Mouse (Mus musculus): ENCODE results near the gene Sgsm1. TPM values are rescaled to one million over a fixed set of nuclear protein-coding genes. Genes with fewer than 3 reads are reported as not detected.

Gene Sgsm1
- polyA plus RNA-seq, 1 experiment from 2014 or later, result 13.9 TPM

DNA sequence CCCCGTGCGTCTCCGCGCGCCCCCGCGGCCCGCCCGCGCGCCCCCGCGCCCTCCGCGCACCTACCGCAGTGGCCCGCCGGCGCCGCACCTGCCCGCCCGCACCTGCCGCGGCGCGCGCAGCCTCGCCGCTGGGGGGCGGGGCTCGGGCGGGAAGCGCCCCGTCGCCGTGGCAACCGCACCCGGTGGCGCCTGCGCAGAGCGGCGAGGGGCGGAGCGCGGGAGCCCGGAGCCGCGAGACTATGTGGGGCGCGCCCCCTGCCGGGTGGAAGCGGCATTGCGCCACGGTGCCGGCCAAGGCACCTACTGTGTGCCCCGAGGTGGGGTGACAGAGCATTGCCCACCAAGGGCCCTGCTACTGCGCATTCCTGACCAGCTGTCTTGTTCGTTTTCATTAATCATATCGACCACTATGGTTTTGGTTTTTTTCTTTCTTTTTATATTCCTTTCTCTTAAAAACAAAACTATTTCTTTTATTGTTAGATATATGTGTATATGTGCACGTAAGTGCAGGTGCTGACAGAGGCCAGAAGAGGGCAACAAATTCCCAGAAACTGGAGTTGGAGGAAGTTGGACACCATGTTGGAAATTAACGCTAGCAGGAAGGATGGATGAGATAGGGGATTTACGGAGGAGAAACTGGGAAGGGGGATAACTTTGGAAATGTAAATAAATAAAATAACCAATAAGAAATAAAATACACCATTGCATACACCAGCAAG lies 89.3 kb downstream of the Sgsm1 start, which contains the start of gene 2900026A02Rik:
Gene 2900026A02Rik (minus strand): TSS at position 90 of the 719 bp plus-strand sequence.
- Histone ChIP-seq H3K27ac (no peak within 1 kb of the TSS), H3K9me3 (0 out of 2 replicates have a peak, but pooled peaks cover 3% of the 10 kb centered on the region), H3K4me2 (replicated peaks) (peak within 1 kb of the TSS; percentile 97), H3K9ac (peak within 1 kb of the TSS; percentile 59), H3K27me3 (replicated peaks) (0 out of 2 replicates have a peak, but pooled peaks cover 4% of the 10 kb centered on the region), H3K4me3 (peak within 1 kb of the TSS; percentile 49), H3K36me3 (no peaks in the 10 kb centered on the region), H3K4me1 (peaks cover 17% of the 10 kb centered on the region)
- WGBS, result 8% methylated on average over 61 of the region's 62 CpGs
- ATAC-seq (ENCODE audit: low FRiP score, low read depth), result no peak

DNA sequence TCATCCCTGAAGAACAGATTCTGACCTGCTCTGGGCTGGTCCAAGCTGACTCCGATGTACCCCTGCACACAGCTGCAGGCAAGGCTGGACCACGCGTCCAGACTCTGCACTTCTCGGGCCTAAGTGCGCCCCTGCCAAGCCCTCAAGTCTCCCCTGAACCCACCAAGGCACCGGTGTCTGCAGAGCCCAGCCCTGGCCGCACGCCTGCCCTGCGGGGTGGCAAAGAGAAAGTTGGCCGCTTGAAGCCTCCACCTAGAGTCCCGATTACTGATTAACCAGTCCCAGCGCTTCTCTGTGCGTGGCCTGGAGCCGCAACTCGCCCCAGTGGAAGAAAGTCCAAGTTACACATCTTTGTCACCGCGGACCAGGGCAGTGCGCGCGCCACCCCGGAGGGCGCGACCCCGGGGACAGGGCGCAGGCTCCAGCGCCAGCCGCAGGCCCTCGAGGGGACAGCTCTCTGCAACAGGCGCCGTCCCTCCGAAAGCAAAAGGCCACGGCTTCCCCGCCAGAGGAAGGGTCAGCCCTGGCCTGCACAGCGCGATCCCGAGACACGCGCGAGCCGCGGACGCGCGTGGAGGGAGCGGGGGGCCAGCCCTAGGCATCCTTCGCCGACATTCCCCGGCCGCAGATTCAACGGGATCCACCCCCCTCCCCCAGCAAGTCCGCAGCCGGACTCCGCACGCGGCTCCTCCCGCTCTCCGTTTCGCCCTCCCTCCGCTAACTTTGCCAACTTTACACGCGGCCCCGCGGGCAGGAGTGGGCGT lies 90.0 kb downstream of the Sgsm1 start:
- peak; percentile 52 for ATAC-seq (ENCODE audit: low FRiP score, low read depth)
- WGBS, result 2% methylated on average over 64 of the region's 64 CpGs
- Histone ChIP-seq H3K36me3 (no peaks in the 10 kb centered on the region), H3K4me2 (replicated peaks) (peak overlapping the region; percentile 97), H3K27ac (no peak overlapping the region), H3K4me1 (peaks cover 9% of the 10 kb centered on the region), H3K9me3 (0 out of 2 replicates have a peak, but pooled peaks cover 3% of the 10 kb centered on the region), H3K27me3 (replicated peaks) (0 out of 2 replicates have a peak, but pooled peaks cover 4% of the 10 kb centered on the region), H3K4me3 (peak overlapping the region; percentile 49), H3K9ac (peak overlapping the region; percentile 59)

DNA sequence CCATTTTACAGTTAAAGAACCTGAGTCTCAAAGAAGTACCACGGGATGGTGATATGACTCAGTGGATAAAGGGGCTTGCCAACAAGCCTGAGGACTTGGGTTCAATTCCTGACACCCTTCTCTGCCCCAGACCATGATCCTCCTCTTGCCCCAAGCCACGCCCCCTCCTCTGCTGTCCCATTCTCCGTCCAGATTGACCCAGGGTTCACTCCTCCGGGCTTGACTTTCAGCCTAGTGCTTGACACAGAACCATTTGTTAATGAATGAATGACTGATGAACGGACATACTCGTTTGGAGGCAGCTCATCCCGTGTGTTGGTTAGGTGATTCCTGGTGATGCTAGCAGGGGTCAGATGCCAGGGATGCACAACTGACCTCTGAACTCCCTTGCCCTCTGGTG lies 90.7 kb downstream of the Sgsm1 start:
- peak overlapping the region; percentile 97 for H3K4me2 ChIP-seq (replicated peaks)
- 0 out of 2 replicates have a peak, but pooled peaks cover 4% of the 10 kb centered on the region for H3K27me3 ChIP-seq (replicated peaks)
- no peak for ATAC-seq (ENCODE audit: low FRiP score, low read depth)
- no peak overlapping the region for H3K27ac ChIP-seq
- H3K9me3 ChIP-seq, result 0 out of 2 replicates have a peak, but pooled peaks cover 3% of the 10 kb centered on the region
- WGBS, result 60% methylated on average over 7 of the region's 7 CpGs
- no peak overlapping the region for H3K4me3 ChIP-seq
- peaks cover 6% of the 10 kb centered on the region for H3K4me1 ChIP-seq
- no peaks in the 10 kb centered on the region for H3K36me3 ChIP-seq
- H3K9ac ChIP-seq, result no peak overlapping the region

DNA sequence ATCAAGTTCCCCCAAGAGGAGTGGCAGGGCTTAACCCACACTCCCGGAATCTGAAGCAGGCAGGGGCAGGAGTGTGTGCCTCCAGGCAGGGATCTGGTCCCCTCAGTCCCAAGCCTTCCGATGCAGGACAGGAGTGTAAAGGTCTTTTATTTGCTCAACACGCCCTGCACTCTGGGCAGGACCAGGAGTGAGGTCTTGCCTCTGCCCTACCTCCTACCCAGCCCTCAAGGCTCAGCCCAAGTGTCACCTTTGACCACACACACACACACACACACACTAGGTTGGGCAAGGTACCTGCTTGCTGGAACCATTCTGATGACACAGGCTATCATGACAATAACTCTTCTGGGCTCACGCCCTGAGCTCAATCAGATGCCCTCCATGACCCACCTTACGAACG lies 91.1 kb downstream of the Sgsm1 start:
- Histone ChIP-seq H3K9ac (no peak overlapping the region), H3K9me3 (0 out of 2 replicates have a peak, but pooled peaks cover 3% of the 10 kb centered on the region), H3K27me3 (replicated peaks) (0 out of 2 replicates have a peak, but pooled peaks cover 4% of the 10 kb centered on the region), H3K36me3 (no peaks in the 10 kb centered on the region), H3K4me3 (no peak overlapping the region), H3K4me2 (replicated peaks) (0 out of 2 replicates have a peak overlapping the region, but pooled peaks have one; percentile 97), H3K4me1 (peaks cover 6% of the 10 kb centered on the region), H3K27ac (no peak overlapping the region)
- WGBS, result 82% methylated on average over 6 of the region's 6 CpGs
- no peak for ATAC-seq (ENCODE audit: low FRiP score, low read depth)

DNA sequence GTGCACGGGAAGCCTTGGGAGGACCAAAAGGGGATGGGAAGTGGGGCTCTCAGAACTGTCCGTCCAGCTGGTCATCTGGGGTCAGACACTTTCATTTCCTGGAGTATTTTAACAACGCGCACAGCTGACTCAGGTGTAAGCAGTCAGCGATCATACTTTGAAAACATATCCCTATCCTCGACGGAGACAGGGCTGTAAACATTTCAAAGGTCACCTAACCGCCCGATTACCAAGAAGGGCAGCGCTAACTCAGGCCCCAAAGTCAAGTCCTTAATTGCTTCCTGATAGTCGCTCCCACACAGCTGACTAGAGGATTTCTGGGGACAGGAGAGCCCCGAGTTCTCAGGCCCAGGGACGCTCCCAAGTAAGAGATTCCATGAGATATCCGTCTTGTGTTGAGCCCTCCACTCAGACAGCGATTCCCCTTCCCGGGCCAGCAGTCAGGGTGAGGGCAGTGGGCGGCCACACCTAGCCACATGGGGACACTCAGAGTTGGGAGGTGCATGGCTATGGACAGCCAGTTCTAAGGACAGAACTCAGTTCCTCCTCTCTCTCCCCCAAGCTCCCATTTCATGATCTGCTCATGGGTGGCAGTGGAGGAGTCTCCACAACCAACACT lies 91.9 kb downstream of the Sgsm1 start:
- WGBS, result 83% methylated on average over 17 of the region's 17 CpGs
- H3K4me2 ChIP-seq (replicated peaks), result no peak overlapping the region
- H3K27me3 ChIP-seq (replicated peaks), result 0 out of 2 replicates have a peak, but pooled peaks cover 4% of the 10 kb centered on the region
- no peak overlapping the region for H3K27ac ChIP-seq
- no peak overlapping the region for H3K9ac ChIP-seq
- no peak for ATAC-seq (ENCODE audit: low FRiP score, low read depth)
- H3K4me1 ChIP-seq, result peaks cover 6% of the 10 kb centered on the region
- no peaks in the 10 kb centered on the region for H3K36me3 ChIP-seq
- no peak overlapping the region for H3K4me3 ChIP-seq
- 0 out of 2 replicates have a peak, but pooled peaks cover 3% of the 10 kb centered on the region for H3K9me3 ChIP-seq

DNA sequence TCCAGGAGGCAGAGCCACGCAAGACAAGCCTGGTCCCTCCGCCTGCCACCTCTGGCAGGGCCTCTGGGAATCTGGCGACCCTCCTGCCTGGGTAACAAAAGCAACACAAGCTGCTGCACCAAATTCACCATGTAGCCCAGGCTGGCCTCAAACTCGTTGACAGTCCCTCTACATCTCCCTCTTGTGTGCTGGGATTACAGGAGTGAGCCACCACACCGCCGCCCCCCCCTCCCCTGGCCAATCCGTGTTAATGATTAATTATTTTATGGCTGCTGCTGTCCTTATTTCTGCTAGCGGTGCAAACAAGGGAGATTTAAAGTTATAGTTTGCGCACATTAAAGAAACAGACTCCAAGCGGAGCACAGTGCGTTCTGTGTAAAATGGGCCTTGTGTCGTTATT lies 93.5 kb downstream of the Sgsm1 start:
- H3K27me3 ChIP-seq (replicated peaks), result 0 out of 2 replicates have a peak, but pooled peaks cover 4% of the 10 kb centered on the region
- no peak overlapping the region for H3K4me2 ChIP-seq (replicated peaks)
- ATAC-seq (ENCODE audit: low FRiP score, low read depth), result no peak
- H3K27ac ChIP-seq, result no peak overlapping the region
- H3K4me1 ChIP-seq, result peaks cover 6% of the 10 kb centered on the region
- 0 out of 2 replicates have a peak, but pooled peaks cover 3% of the 10 kb centered on the region for H3K9me3 ChIP-seq
- WGBS, result 68% methylated on average over 12 of the region's 12 CpGs
- H3K4me3 ChIP-seq, result no peak overlapping the region
- H3K9ac ChIP-seq, result no peak overlapping the region
- H3K36me3 ChIP-seq, result no peaks in the 10 kb centered on the region

DNA sequence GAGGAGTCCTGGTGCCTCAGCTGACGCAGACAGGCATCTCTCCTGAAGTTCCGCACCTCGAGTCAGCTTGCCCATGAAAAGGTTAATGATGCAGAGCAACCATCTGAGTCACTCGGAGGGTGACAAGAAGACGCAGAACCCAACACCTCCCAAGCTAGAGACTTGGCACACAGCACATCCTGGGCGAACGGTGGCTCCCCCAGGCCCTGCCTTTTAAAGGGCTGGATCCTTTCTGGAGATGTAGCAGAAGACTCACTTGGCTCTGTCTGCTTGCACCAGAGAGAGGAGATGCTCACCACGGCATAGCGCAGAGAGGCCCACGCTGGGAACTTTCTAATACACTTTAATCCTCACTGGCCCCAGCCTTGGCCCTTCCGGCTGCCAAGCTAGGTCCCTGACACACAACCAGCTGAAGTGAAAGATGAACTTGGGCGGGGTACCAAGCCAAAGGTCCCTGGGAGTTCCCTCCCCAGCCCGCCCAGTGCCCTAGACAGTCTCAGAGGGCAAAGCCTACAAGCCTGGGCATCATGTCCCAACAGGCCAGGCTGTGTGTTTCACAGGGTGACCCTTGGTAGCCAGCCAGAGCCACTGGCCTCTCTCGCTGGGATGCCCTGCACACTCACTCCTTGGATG lies 94.1 kb downstream of the Sgsm1 start:
- Histone ChIP-seq H3K36me3 (no peaks in the 10 kb centered on the region), H3K9ac (no peak overlapping the region), H3K9me3 (0 out of 2 replicates have a peak, but pooled peaks cover under 1% of the 10 kb centered on the region), H3K4me2 (replicated peaks) (no peak overlapping the region), H3K27ac (no peak overlapping the region), H3K27me3 (replicated peaks) (0 out of 2 replicates have a peak, but pooled peaks cover 4% of the 10 kb centered on the region), H3K4me1 (peaks cover 6% of the 10 kb centered on the region), H3K4me3 (no peak overlapping the region)
- 77% methylated on average over 14 of the region's 14 CpGs for WGBS
- ATAC-seq (ENCODE audit: low FRiP score, low read depth), result no peak

DNA sequence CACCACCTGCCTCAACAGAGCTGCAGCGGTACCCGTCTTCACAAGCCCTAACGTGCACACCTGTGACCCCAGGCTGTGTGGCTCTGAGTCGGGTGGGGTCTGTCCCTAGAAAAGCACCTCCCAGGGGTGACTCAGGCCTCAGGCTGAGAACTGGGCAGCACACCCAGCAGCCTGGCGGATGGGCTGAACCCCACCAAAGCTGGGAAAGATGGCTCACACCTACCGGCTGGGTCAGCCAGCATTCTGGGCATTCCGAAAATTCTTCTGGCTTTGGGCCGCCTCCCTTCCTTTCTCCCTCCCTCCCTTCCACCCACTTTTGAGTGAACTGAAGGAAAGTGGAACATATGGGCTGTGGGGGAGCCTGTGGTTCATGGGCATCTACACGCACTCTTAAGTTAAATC lies 95.0 kb downstream of the Sgsm1 start:
- Histone ChIP-seq H3K9me3 (no peaks in the 10 kb centered on the region), H3K27me3 (replicated peaks) (0 out of 2 replicates have a peak, but pooled peaks cover under 1% of the 10 kb centered on the region), H3K4me3 (no peak overlapping the region), H3K4me2 (replicated peaks) (no peak overlapping the region), H3K36me3 (no peaks in the 10 kb centered on the region), H3K27ac (no peak overlapping the region), H3K4me1 (peaks cover 3% of the 10 kb centered on the region), H3K9ac (no peak overlapping the region)
- 88% methylated on average over 9 of the region's 9 CpGs for WGBS
- ATAC-seq (ENCODE audit: low FRiP score, low read depth), result no peak

DNA sequence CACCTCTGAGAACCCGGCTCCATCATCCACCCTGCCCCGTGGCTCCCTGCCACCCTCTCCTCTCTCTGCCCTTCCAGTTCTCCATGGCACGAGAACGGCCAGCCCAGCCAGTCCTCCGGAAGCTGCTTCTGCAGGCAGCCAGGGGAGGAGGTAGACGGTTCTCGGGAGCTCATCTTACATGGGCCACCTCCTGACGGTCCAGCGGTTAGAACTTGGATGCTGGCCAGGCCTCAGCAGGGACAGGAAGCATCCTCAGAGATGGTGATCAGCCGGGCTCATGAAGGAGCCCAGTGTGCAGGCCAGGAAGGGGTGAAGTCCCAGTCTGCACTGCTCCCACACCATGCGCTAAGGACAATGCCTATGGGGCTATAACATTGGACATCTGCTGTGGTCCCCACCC lies 96.1 kb downstream of the Sgsm1 start:
- Histone ChIP-seq H3K4me1 (peaks cover 4% of the 10 kb centered on the region; the same call in 1 of the 2 replicates), H3K9me3 (no peaks in the 10 kb centered on the region), H3K27ac (no peak overlapping the region), H3K36me3 (no peaks in the 10 kb centered on the region), H3K4me2 (replicated peaks) (no peak overlapping the region), H3K4me3 (no peak overlapping the region), H3K27me3 (replicated peaks) (no peaks in the 10 kb centered on the region), H3K9ac (no peak overlapping the region)
- ATAC-seq (ENCODE audit: low FRiP score, low read depth), result no peak
- WGBS, result 66% methylated on average over 11 of the region's 11 CpGs

DNA sequence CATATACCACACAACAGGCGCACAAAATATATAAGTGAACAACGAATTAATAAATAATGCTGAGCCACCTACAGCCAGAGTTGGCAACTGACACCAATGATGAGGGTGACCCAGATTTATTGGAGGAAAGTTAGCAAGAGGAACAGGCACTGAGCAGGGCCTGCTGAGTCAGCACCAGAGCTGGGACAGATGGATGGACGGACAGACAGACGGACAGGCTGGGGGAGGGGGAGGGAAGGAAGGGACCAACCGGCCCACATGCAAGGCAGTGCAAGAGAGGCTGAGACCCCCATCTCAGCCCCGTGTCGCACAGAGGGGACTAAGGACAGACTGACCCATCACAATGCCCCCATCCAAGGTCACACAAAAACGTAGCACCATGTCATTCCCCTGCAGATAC lies 96.5 kb downstream of the Sgsm1 start:
- Histone ChIP-seq H3K9ac (no peak overlapping the region), H3K27ac (no peak overlapping the region), H3K9me3 (no peaks in the 10 kb centered on the region), H3K36me3 (no peaks in the 10 kb centered on the region), H3K4me3 (no peak overlapping the region), H3K27me3 (replicated peaks) (no peaks in the 10 kb centered on the region), H3K4me1 (peaks cover 8% of the 10 kb centered on the region), H3K4me2 (replicated peaks) (no peak overlapping the region)
- 85% methylated on average over 8 of the region's 8 CpGs for WGBS
- ATAC-seq (ENCODE audit: low FRiP score, low read depth), result no peak

DNA sequence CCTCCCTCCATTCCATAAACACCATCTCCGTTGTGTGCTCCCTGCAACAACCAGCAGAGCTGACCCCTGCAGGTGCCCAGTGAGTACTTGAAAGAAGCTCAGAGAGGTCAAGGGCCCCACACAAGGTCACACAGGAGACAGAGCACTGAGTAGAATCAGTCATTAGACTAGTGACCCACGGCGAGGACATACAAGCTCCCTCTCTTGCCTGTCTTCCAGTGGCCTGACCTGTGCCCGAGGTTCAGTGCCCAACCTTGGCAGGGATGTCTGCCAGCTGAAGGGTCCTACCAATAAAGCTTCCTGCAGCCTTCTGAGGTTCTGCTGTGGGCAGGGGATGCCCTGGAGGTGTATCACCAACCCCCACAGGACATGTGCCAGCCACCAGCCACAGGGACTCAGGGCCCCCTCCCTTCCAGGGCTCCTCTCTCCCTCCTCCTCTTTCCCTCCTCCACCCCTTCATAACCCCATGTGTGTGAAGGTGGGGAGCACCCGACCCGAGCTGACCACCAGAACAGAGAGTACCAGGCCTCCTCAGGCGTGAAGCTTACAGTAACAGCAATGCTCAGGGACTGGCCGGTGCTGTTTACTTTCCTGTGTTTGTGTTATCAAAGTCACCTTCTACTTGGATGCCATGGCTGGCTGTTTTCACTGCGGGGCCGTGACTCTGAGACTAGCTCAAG lies 98.3 kb downstream of the Sgsm1 start:
- no peaks in the 10 kb centered on the region for H3K9me3 ChIP-seq
- no peak for ATAC-seq (ENCODE audit: low FRiP score, low read depth)
- WGBS, result 79% methylated on average over 10 of the region's 10 CpGs
- H3K4me3 ChIP-seq, result no peak overlapping the region
- H3K4me1 ChIP-seq, result peaks cover 14% of the 10 kb centered on the region
- no peaks in the 10 kb centered on the region for H3K36me3 ChIP-seq
- H3K9ac ChIP-seq, result no peak overlapping the region
- no peaks in the 10 kb centered on the region for H3K27me3 ChIP-seq (replicated peaks)
- H3K4me2 ChIP-seq (replicated peaks), result no peak overlapping the region
- H3K27ac ChIP-seq, result no peak overlapping the region

All from neural tube, embryonic 12.5 days (tissue).